Mouse (Mus musculus) ES-Bruce4 (cell line): Measurements from ENCODE around the gene Traf1.

ENCODE experiments used
- CTCF ChIP-seq: IDR thresholded peaks from one replicate; pipeline ENCODE4 v1.8.1; 2011; ENCODE audit warnings: low read depth, low read length
- EP300 ChIP-seq: IDR thresholded peaks from 2 replicates; pipeline ENCODE4 v1.6.1; 2011; ENCODE audit warnings: low read depth, low read length; ENCODE audit not compliant: insufficient read depth
- POLR2A ChIP-seq: IDR thresholded peaks from one replicate; pipeline ENCODE4 v1.8.1; 2011; ENCODE audit warnings: low read length; ENCODE audit not compliant: insufficient read depth

DNA sequence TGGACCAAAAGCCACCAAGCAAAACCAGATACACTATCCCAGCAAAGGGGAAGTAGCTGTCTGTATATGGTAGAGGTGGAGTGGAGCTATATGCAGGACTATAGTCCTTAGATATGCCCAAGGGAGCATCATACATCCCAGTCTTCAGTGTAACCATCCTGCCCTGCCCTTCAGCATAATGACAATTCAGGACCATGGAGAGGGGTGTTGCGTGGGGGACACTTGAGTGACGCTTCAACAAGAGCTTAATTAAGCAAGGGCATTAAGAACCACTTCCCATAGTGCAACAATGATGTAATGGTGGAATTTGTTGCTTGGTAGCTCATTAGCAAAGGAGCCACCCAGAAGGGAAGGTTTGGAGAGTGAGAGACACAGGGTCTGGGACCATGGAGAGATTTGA is 12.9 kb downstream of the Traf1 start:
- TF ChIP-seq POLR2A (no peak), CTCF (no peak), EP300 (no peak)
